Mouse (Mus musculus): ENCODE data around the gene Bcl6b.

Gene Bcl6b

GRCm38 (mm10) chr11:70174491-70174890 is 55.1 kb downstream of the Bcl6b start:
- CTCF ChIA-PET: no interaction called here
